Mouse (Mus musculus) testis, adult 2 months (tissue): ENCODE measurements around the gene Stag1. TPM values are rescaled to one million over a fixed set of nuclear protein-coding genes. Genes with fewer than 3 reads are reported as not detected.

Experiments
- H3K27ac ChIP-seq: fragments of 200-500 bp; 2 replicates; pipeline ENCODE4 v1.5.1; 2012; ENCODE audit warnings: low read depth, low read length; ENCODE audit not compliant: control insufficient read depth, insufficient read depth
- H3K27me3 ChIP-seq: fragments of 200-500 bp; 2 replicates; pipeline ENCODE4 v1.6.1; 2012; ENCODE audit warnings: mild to moderate bottlenecking, low read length, moderate library complexity; ENCODE audit not compliant: control insufficient read depth, insufficient read depth
- H3K36me3 ChIP-seq: fragments of 200-500 bp; 2 replicates; pipeline ENCODE4 v1.6.1; 2012; ENCODE audit warnings: mild to moderate bottlenecking, low read length; ENCODE audit not compliant: control insufficient read depth, insufficient read depth
- H3K4me1 ChIP-seq: fragments of 200-500 bp; 2 replicates; pipeline ENCODE4 v1.6.1; 2012; ENCODE audit warnings: low read length; ENCODE audit not compliant: control insufficient read depth, insufficient read depth
- H3K4me3 ChIP-seq: fragments of 200-500 bp; 2 replicates; pipeline ENCODE4 v1.5.1; 2012; ENCODE audit warnings: low read depth, mild to moderate bottlenecking, low read length, moderate library complexity, mixed read lengths; ENCODE audit not compliant: control insufficient read depth
- CTCF ChIP-seq: fragments of 200-500 bp; IDR thresholded peaks from 2 replicates; pipeline ENCODE4 v1.5.1; 2012; ENCODE audit warnings: low read depth, mild to moderate bottlenecking, inconsistent platforms, low read length, moderate library complexity; ENCODE audit not compliant: control insufficient read depth, insufficient read depth, insufficient replicate concordance
- POLR2A ChIP-seq: fragments of 200-500 bp; IDR thresholded peaks from 2 replicates; pipeline ENCODE4 v1.6.1; 2012; ENCODE audit warnings: low read depth, mild to moderate bottlenecking, inconsistent platforms, low read length, moderate library complexity; ENCODE audit not compliant: control insufficient read depth
- polyA plus RNA-seq: library from polyadenylated mRNA; depleted of rRNA; stranded (reverse); fragments of >200 nt; gene quantifications from 2 replicates; pipeline ENCODE4 v1.2.3, GENCODE M21; 2012; rRNA removed

Stag1 gene
- polyA plus RNA-seq, 1 experiment, result 7.0 TPM

DNA sequence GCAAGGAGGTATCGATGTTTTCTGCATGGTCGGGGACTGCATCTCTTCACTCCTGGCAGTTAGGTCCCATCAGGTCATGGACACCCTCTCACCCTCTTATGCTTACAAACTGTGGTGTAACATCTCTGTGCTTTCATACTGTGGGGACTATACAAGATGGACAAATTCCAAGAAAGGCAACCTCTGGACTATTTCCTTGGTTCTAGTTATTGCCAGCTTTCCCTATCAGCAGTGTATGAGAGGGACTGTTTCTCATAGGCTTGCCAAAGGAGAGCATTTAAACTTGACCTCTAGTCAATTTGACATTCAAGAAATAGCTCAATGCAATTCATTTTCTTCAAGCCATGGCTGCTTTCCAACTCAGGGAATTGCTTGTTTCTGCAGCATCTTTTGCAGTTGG is 393.7 kb downstream of the Stag1 start:
- Histone ChIP-seq H3K4me3 (no peak overlapping the region), H3K4me1 (no peaks in the 10 kb centered on the region), H3K27me3 (no peaks in the 10 kb centered on the region), H3K36me3 (no peaks in the 10 kb centered on the region), H3K27ac (no peak overlapping the region)
- no peak for TF ChIP-seq POLR2A
- no peak for TF ChIP-seq CTCF

DNA sequence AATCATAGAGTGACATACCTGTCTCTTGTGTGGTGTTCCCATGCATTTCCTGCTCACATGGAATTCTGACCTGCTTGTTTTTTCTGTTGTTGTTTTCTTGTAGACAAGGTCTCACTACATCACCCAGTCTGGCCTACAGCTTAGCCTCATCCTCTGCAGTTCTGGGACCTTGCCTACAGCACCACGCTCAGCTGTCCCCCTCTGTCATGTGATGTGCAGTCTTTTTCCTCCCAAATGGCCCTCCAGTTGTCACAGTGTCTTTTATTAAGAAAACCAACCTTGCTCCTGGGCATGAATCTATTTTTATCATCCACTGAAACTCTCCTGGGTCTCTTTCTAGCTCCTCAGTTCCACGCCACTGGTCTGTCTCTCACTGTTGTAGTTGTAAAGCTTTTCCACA is 394.6 kb downstream of the Stag1 start:
- H3K27me3 ChIP-seq, result no peaks in the 10 kb centered on the region
- no peak overlapping the region for H3K4me3 ChIP-seq
- no peak for TF ChIP-seq POLR2A
- TF ChIP-seq CTCF, result no peak
- H3K4me1 ChIP-seq, result no peaks in the 10 kb centered on the region
- H3K36me3 ChIP-seq, result no peaks in the 10 kb centered on the region
- H3K27ac ChIP-seq, result no peak overlapping the region

DNA sequence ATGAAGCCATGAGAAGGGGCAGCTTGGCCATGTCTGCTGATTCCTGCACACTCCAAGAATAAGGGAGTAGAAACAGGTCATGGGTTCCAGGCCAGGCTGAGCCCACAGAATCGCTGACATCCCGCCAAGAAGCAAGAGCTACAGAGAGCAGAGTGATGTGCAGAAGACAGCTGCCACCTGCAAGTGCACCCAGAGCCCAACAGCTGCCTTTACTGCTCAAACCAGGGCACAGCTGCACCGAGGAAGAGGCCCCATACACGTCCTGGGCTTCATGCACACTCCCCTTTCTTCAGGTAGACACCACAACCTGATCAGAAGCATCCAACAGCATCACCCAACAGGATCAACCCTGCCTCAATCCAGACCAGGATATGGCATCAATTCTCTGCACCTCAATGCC is 396.3 kb downstream of the Stag1 start:
- Histone ChIP-seq H3K4me1 (no peaks in the 10 kb centered on the region), H3K27me3 (no peaks in the 10 kb centered on the region), H3K27ac (no peak overlapping the region), H3K36me3 (no peaks in the 10 kb centered on the region), H3K4me3 (no peak overlapping the region)
- TF ChIP-seq CTCF (no peak), POLR2A (no peak)

DNA sequence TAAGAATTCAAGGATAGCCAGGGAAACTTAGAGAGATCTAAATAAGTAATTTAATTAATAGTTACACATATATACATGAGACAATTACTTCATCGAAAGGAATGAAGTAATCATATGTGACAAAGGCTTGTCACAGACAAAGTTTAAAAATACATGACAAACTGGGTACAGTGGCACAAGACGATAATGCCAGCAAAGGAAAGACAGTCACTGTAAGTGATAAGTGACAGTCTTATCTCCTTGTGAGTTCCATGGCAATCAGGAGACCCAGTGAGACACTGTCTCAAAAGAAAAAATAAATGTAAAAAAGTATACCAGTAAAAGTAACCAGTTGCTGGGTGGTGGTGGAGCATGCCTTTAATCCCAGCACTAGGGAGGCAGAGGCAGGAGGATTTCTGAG is 399.5 kb downstream of the Stag1 start:
- H3K27me3 ChIP-seq, result no peaks in the 10 kb centered on the region
- TF ChIP-seq CTCF, result no peak
- TF ChIP-seq POLR2A, result no peak
- no peaks in the 10 kb centered on the region for H3K36me3 ChIP-seq
- H3K4me3 ChIP-seq, result no peak overlapping the region
- no peak overlapping the region for H3K27ac ChIP-seq
- H3K4me1 ChIP-seq, result no peaks in the 10 kb centered on the region

DNA sequence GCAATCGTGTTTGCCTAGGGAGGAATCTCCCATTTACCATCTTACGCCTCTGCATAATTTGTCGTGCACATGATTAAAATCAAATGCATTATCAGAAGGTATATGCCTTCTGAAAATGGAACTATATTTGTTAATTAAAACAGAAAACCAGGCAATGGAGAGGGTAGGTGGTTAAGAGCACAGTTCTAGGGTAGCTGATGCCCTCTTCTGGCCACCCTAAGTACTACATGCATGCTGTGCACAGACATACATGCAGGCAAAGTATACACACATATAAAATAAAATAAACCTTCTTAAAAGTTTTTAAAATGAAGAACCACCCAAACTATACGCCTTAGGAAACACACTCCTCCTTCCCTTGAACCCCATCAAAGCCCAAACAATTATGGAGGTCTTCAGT is 404.5 kb downstream of the Stag1 start:
- no peak overlapping the region for H3K27ac ChIP-seq
- no peaks in the 10 kb centered on the region for H3K27me3 ChIP-seq
- H3K36me3 ChIP-seq, result no peaks in the 10 kb centered on the region
- TF ChIP-seq POLR2A, result no peak
- no peak for TF ChIP-seq CTCF
- H3K4me3 ChIP-seq, result no peak overlapping the region
- H3K4me1 ChIP-seq, result no peaks in the 10 kb centered on the region

DNA sequence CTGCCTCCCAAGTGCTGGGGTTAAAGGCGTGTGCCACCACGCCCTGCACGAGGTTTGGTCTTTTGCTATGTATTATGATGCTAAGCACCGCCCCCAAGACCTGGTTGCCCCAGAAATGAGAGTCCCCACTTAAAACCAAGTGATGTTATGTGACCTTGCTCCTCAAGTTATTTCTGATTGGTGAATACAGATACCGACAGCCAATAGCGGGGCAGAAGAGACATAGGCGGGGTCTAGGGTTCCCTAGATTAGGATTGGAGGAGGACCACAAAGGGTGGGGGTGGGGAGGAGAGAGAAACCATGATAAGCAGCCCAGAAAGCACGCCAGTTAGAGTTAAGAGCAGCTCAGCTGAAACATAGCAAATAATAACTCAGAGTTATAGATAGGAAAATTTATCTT is 405.2 kb downstream of the Stag1 start:
- TF ChIP-seq POLR2A, result no peak
- no peak for TF ChIP-seq CTCF
- no peaks in the 10 kb centered on the region for H3K36me3 ChIP-seq
- H3K27ac ChIP-seq, result no peak overlapping the region
- H3K4me1 ChIP-seq, result no peaks in the 10 kb centered on the region
- H3K27me3 ChIP-seq, result no peaks in the 10 kb centered on the region
- H3K4me3 ChIP-seq, result no peak overlapping the region

DNA sequence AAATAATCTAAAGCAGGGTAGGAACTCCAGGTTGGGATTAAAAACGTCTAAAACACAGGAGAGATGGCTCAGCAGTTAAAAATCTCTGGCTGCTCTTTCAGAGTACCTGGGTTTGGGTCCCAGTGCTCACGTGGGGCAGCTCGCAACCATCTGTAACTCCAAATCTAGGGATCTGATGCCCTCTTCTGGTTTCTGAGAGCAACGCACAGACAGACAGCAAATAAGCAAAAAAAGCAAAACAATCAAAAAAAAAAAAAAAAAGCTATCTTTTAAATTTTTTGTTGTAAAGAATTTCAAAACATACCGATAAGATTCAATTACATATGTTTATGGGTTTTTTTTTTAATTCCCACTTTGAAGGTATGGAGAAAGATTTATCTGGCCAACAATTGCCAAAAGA is 405.7 kb downstream of the Stag1 start:
- H3K4me1 ChIP-seq, result no peaks in the 10 kb centered on the region
- TF ChIP-seq POLR2A (no peak), CTCF (no peak)

DNA sequence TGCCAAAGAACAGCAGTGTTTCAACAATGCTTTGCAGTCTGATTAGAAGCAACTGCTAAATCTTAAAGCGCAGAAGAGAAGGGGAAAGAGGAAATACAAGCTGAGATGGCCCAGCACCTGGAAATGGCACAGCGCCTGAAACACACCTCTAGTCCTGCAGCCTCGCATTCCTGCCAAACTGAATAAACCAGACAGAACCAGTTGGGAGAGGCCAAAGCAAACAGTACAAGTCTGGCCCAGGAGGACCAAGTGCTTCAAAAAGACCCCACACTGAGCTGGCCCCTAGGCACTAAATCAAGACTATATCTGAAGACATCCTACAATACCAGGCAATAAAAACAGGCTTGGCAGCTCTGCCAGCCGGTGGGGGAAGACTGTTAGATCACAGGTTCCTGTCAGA is 408.3 kb downstream of the Stag1 start:
- H3K27me3 ChIP-seq, result no peaks in the 10 kb centered on the region
- H3K27ac ChIP-seq, result no peak overlapping the region
- no peak for TF ChIP-seq POLR2A
- no peak overlapping the region for H3K4me3 ChIP-seq
- H3K36me3 ChIP-seq, result no peaks in the 10 kb centered on the region
- H3K4me1 ChIP-seq, result no peaks in the 10 kb centered on the region

More for the DNA sequence above, 405.7 kb downstream of the Stag1 start:
- H3K36me3 ChIP-seq, result no peaks in the 10 kb centered on the region
- H3K27ac ChIP-seq, result no peak overlapping the region
- H3K4me3 ChIP-seq, result no peak overlapping the region
- H3K27me3 ChIP-seq, result no peaks in the 10 kb centered on the region

Other genes starting within 250 kb of the Stag1 start
- 1.5 and 2.1 TPM in 2 replicates for gene Il20rb, start 111.0 kb upstream of the Stag1 start, polyA plus RNA-seq
- 8.3 and 17.1 TPM in 2 replicates for gene Nck1, start 51.7 kb upstream of the Stag1 start, polyA plus RNA-seq
- gene Slc35g2, start 26.7 kb upstream of the Stag1 start, polyA plus RNA-seq, result 0.99 and 1.1 TPM in 2 replicates